Mouse (Mus musculus): ENCODE measurements around the gene Rcan1. TPM values are rescaled to one million over a fixed set of nuclear protein-coding genes. Genes with fewer than 3 reads are reported as not detected.

Rcan1 gene
- polyA plus RNA-seq, 1 experiment from 2014 or later: 28.0 TPM

DNA sequence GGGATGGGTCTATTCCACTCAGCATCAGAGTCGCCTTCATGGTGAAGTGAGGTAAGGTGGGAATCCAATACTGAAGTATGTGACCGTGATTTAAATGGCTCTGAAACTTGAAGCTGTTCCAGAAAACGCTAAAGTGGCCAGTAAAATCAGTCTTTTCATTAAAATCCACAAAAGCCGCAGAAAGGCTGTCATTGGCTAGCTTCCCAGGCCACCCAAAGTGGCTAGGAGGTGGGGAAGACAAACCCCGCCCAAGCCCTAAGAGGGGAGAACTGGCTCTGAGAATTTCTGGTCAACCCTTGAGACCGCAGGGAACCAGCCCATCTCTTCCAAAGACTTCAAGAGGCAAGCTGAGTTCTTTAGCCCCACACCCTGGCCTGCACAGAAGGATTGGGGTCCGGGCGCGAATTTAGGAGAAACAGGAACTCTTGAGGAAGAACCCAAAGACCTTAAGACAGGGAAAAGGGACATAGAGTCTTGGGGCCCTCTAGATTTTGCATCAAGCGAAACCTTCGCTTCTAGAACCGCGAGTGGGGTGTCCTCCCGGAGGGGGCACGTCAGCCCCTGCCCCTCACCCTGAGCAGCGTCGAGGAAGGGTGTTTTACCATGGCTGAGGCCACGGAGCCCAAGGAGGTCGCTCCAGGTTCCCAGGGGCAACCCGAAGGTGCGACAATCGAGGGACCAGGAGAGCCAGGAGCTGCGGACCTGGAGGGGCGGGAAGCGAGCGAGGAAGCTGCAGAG is 27.4 kb upstream of the Rcan1 start:
- WGBS: 8% methylated on average over 26 of the region's 26 CpGs
- DNase-seq (ENCODE audit: low spot score): peak; percentile 50
- Histone ChIP-seq H3K4me1 (peaks cover 16% of the 10 kb centered on the region), H3K27ac (peak overlapping the region; percentile 72), H3K9me3 (replicated peaks) (no peaks in the 10 kb centered on the region), H3K4me3 (peak overlapping the region; percentile 61), H3K27me3 (ENCODE audit: low read depth, poor library complexity, severe bottlenecking) (peaks cover 68% of the 10 kb centered on the region), H3K36me3 (no peaks in the 10 kb centered on the region)

DNA sequence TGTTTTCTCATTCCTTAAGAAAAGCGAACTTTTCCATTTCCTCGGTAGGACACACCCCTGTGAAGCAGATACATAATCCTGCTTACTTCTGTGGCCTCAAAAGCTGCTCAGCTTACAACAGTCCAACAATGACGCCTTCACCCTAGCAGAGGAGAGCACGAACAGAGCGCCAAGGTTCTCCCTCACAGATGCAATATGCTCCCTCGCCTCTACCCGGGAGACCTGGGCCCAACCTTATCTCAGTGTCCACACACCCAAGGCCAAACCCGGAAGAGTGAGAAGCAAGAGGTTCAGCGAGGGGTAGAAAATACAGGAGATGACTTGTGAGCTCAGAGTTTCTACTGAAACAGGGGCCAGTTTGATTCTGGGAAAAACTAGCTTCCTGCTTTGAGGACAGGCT is 18.7 kb upstream of the Rcan1 start:
- no peak for DNase-seq (ENCODE audit: low spot score)
- Histone ChIP-seq H3K9me3 (replicated peaks) (no peaks in the 10 kb centered on the region), H3K27me3 (ENCODE audit: low read depth, poor library complexity, severe bottlenecking) (0 out of 2 replicates have a peak, but pooled peaks cover under 1% of the 10 kb centered on the region), H3K36me3 (no peaks in the 10 kb centered on the region), H3K4me1 (no peaks in the 10 kb centered on the region), H3K4me3 (no peak overlapping the region), H3K27ac (no peak overlapping the region)
- 83% methylated on average over 9 of the region's 9 CpGs for WGBS

DNA sequence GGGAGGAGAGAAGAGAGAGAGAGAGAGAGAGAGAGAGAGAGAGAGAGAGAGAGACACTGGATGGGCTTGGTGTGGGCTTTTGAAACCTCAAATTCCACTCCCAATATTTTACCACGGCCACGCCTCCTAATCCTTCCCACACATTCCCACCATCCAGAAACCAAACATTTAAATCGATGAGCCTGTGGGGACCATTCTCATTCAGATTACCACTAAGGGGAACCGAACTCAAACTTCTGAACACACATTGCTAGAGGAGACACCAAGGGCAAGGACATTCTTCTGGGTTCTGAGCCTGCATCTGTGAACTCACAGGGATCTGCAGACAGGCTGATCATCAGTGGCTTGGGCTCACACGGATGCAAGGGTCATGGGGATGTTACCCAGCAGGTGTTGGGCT is 17.8 kb upstream of the Rcan1 start:
- DNase-seq (ENCODE audit: low spot score): no peak
- WGBS: 87% methylated on average over 5 of the region's 5 CpGs

DNA sequence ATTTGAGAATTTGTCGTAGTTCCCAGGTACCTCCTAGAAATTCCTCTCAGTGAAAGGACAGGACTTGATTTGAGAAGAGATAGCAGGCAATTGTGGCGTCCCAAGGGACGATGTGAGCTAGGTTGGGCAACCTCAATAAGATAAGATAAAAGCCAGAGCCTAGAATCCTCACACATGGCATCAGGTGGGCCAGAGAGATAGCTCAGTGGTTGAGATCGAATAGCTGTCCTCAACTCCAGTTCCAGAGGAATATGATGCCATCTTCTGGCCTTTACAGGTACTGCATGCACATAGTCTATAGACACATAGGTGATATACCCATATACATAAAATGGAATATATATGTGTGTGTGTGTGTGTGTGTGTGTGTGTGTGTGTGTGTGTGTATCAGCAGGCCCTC is 16.8 kb upstream of the Rcan1 start:
- Histone ChIP-seq H3K36me3 (no peaks in the 10 kb centered on the region), H3K4me3 (no peak overlapping the region), H3K9me3 (replicated peaks) (no peaks in the 10 kb centered on the region), H3K27me3 (ENCODE audit: low read depth, poor library complexity, severe bottlenecking) (no peaks in the 10 kb centered on the region), H3K27ac (no peak overlapping the region), H3K4me1 (no peaks in the 10 kb centered on the region)
- DNase-seq (ENCODE audit: low spot score): no peak
- 57% methylated on average over 4 of the region's 4 CpGs for WGBS

More for the DNA sequence above, 17.8 kb upstream of the Rcan1 start:
- Histone ChIP-seq H3K4me3 (no peak overlapping the region), H3K36me3 (no peaks in the 10 kb centered on the region), H3K9me3 (replicated peaks) (no peaks in the 10 kb centered on the region), H3K27me3 (ENCODE audit: low read depth, poor library complexity, severe bottlenecking) (no peaks in the 10 kb centered on the region), H3K27ac (no peak overlapping the region), H3K4me1 (no peaks in the 10 kb centered on the region)

DNA sequence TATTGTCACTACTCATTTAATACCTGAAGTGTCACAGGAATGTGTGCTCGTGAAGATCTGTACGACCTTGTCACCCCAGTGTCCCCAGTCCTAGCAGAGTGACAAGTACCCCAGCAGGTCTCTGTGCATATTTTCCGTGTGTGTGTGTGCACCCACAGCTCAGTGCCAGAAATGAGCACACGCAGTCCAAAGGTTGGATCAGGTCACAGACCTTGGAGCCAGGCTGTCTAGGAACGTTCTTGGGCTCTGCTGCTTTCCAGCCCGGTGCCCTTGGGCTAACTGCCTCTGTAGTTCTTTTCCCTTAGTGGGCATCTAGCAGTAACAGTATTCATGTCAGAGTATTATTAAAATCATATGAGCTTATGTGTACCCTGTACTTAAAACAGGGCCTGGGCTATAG is 16.4 kb upstream of the Rcan1 start:
- Histone ChIP-seq H3K9me3 (replicated peaks) (no peaks in the 10 kb centered on the region), H3K4me3 (no peak overlapping the region), H3K36me3 (no peaks in the 10 kb centered on the region), H3K27ac (no peak overlapping the region), H3K4me1 (no peaks in the 10 kb centered on the region), H3K27me3 (ENCODE audit: low read depth, poor library complexity, severe bottlenecking) (no peaks in the 10 kb centered on the region)
- WGBS: 86% methylated on average over 6 of the region's 6 CpGs
- DNase-seq (ENCODE audit: low spot score): no peak

DNA sequence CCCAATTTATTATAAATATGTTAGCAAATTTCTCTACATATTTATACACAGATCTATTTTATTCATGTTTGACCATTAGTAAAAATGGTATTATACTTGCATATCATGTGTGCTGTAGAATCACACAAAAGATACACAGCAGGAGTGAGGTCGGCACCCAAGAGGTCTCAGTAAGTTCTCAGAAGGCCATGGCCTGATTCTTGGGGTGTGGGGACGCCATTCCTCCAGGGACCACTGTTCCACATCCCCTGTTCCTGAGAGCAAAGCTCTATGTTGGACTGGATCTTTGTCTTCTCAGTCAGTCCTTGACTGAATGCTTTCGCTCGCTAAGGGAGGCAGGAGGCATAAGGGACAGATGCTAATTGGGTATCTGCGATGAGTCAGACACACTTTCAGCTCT is 14.8 kb upstream of the Rcan1 start, which contains the start of gene Clic6:
TSS of gene Clic6 (plus strand) at position 301 of the 400 bp plus-strand sequence.
- no peaks in the 10 kb centered on the region for H3K4me1 ChIP-seq
- no peaks in the 10 kb centered on the region for H3K36me3 ChIP-seq
- H3K27me3 ChIP-seq (ENCODE audit: low read depth, poor library complexity, severe bottlenecking): peaks cover 6% of the 10 kb centered on the region; the same call in 1 of the 2 replicates
- DNase-seq (ENCODE audit: low spot score): no peak
- no peak within 1 kb of the TSS for H3K4me3 ChIP-seq
- no peak within 1 kb of the TSS for H3K27ac ChIP-seq
- 86% methylated on average over 5 of the region's 5 CpGs for WGBS
- H3K9me3 ChIP-seq (replicated peaks): no peaks in the 10 kb centered on the region

DNA sequence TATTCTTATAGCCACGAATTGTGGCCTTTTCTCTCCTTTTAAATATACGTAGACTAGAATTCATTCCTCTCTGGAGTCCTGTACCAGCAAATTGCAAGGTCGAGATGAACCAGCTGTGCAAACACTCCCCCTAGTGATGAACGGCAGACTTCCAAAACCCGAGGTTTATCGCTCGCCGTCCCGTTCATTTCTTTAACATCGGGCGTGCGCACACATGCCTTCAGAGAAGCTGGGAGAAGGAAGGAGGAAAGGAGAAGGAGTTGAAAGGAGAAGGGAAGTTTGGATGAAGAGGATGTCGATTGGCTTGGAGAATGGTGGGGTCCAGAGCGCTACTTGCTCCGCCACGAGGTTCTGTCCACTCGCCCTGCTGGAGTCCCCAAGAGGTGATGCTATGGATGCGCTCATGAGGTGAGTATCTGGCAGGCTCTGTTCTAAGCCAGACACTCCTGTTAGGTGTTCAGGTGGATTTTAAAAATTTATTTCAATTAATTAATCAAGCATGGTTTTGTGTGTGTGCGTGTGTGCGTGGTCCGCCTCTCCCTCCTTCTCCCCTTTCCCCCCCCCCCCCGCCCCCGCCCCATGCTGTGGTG is 8.0 kb upstream of the Rcan1 start:
- Histone ChIP-seq H3K27ac (no peak overlapping the region), H3K4me3 (peak overlapping the region; percentile 25), H3K9me3 (replicated peaks) (no peaks in the 10 kb centered on the region), H3K36me3 (no peaks in the 10 kb centered on the region), H3K4me1 (peaks cover 6% of the 10 kb centered on the region; the same call in 1 of the 2 replicates), H3K27me3 (ENCODE audit: low read depth, poor library complexity, severe bottlenecking) (peaks cover 26% of the 10 kb centered on the region)
- 15% methylated on average over 20 of the region's 23 CpGs for WGBS
- DNase-seq (ENCODE audit: low spot score): peak; percentile 64

DNA sequence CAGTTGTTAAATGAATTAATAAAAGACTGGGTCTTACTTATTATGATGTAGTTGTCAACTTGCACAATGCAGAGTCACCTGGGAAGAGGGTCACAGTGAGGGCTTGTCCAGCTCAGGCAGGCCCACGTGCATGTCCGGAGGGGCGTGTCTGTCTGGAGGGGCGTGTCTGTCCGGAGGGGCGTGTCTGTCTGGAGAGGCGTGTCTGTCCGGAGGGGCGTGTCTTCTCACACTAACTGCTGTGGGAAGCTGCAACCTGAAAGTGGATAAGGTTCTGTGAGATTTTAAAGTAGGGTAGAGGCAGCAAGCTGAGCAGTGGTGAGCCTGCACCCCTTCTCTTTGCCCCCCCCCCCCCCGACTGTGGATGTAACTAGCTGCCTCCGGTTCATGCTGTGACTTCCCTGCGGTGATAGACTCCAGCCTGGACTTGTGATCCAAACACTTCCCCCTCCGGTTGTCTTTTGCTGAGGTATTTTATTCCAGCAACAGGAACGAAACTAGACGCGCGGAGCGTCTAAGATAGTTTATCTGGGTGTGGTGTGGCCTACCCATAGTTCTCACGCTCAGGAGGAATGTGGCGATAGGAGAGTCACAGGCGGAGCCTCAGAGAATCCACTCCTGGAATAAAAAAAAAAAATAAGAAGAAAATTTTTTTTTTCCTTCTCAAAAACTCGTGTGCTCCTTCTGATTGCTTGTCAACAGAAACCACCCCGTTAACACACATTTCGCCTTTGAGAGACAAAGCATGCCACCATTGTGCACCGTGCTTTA is 4.6 kb upstream of the Rcan1 start:
- WGBS: 72% methylated on average over 25 of the region's 25 CpGs
- Histone ChIP-seq H3K4me1 (peaks cover 10% of the 10 kb centered on the region; the same call in 1 of the 2 replicates), H3K36me3 (no peaks in the 10 kb centered on the region), H3K4me3 (no peak overlapping the region), H3K27ac (no peak overlapping the region), H3K9me3 (replicated peaks) (no peaks in the 10 kb centered on the region), H3K27me3 (ENCODE audit: low read depth, poor library complexity, severe bottlenecking) (peaks cover 19% of the 10 kb centered on the region)
- peak; percentile 61 for DNase-seq (ENCODE audit: low spot score)

DNA sequence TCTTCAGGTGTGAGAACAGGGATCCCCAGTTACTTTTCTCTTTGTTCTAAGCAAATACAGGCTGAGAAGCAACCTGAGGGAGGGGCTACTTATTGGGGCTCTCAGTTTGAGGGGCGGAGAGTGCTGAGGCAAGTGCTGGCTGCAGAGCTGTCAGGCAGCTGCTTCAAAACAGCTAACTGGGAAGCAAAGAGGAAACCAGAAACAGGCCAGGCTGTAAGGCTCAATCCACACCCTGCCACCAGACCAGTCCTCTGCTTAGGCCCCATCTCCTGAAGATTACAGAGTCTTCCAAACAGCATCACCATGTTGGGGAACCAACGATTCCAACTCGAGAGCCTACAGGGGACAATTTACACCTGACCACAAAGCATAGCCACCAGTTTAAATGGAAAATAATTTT is 2.2 kb upstream of the Rcan1 start:
- H3K36me3 ChIP-seq: no peaks in the 10 kb centered on the region
- H3K9me3 ChIP-seq (replicated peaks): no peaks in the 10 kb centered on the region
- DNase-seq (ENCODE audit: low spot score): no peak
- no peak overlapping the region for H3K4me3 ChIP-seq
- no peak overlapping the region for H3K27ac ChIP-seq
- H3K27me3 ChIP-seq (ENCODE audit: low read depth, poor library complexity, severe bottlenecking): no peaks in the 10 kb centered on the region
- 0 out of 2 replicates have a peak, but pooled peaks cover 4% of the 10 kb centered on the region for H3K4me1 ChIP-seq
- 58% methylated on average over 3 of the region's 3 CpGs for WGBS

DNA sequence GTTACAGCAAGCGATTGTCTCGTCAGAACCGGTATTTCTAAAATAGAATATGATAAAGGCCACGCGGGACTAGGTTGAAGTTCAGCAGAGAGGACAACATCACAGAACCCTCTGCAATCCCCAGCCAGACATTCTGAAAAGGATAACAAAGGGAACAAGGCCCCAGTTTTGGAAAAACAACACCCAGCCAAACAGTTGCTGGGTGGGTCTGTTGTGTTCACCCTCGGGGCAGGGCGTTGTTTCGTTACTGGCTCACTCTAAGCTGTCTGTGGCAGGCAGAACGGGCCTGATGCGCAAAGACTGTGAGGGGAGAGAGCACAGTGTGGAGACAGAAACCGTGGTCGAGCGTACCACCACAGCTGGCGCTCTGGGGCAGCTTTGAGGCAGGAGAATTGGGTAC is 2.2 kb downstream of the Rcan1 start:
- H3K36me3 ChIP-seq: no peaks in the 10 kb centered on the region
- 77% methylated on average over 14 of the region's 14 CpGs for WGBS
- DNase-seq (ENCODE audit: low spot score): no peak
- H3K4me1 ChIP-seq: peaks cover 27% of the 10 kb centered on the region
- no peak overlapping the region for H3K27ac ChIP-seq
- no peaks in the 10 kb centered on the region for H3K9me3 ChIP-seq (replicated peaks)
- H3K4me3 ChIP-seq: no peak overlapping the region
- no peaks in the 10 kb centered on the region for H3K27me3 ChIP-seq (ENCODE audit: low read depth, poor library complexity, severe bottlenecking)

DNA sequence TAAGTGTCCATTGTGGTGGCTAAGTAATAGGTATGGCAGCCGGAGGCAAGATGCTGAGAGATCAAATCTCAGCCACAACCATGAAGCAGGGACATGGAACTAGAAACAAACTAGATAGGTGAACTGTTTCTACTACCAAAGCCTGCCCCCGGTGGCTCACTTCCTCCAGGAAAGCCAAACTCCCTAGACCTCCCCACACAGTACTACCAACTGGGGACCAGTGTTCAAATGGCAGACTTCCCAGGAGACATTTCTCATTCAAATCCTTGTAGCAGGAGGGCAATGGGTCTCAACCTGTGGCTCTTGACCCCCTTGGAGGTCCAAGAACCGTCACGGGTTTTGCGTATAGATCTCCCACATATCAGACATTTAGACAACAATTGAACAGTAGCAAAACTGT is 3.6 kb downstream of the Rcan1 start:
- 83% methylated on average over 5 of the region's 5 CpGs for WGBS
- no peaks in the 10 kb centered on the region for H3K9me3 ChIP-seq (replicated peaks)
- no peaks in the 10 kb centered on the region for H3K27me3 ChIP-seq (ENCODE audit: low read depth, poor library complexity, severe bottlenecking)
- no peak overlapping the region for H3K27ac ChIP-seq
- no peak overlapping the region for H3K4me3 ChIP-seq
- no peaks in the 10 kb centered on the region; the same call in 1 of the 2 replicates for H3K36me3 ChIP-seq
- DNase-seq (ENCODE audit: low spot score): no peak
- peaks cover 26% of the 10 kb centered on the region for H3K4me1 ChIP-seq

DNA sequence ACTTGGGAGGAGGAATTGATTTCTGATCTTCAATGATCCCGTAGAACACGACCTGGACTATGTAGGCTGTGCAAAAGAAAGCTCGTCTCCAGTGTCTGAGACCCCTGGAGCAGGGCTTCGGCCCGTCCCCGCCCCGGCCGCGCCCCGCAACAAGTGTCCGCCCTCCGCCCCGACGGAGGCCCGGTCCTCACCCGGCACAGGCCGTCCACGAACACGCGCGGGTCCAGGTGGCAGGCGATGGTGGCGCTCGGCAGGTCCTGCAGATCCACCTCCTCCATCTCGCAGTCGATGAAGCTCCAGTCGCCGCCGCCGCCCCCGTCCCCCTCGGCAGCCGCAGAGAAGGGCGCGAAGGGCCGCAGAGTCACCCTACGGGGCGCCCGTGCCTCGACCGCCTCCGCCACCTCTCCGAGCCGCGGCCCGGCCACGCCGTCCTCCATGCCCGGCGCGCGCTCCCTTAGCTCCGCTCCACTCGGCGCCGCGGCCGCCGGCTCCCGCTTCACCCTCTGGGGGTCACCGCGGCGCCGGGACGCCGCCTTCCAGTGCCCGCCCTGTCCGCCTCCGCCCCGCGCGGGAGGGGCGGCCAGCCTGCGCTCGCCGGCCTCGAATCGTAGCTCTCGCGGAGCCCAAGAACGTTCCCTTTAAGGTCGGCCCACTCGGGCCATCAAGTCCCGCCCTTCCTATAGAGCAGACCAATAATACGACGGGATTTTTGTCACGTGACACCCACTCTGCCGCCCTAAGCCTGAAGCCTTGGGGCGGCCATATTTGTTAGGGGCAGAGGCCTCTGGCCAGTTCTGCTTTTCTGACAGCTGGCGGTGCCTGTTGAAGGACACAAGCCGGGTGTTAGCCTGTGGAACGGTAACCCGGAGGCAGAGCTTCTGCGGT is 4.8 kb downstream of the Rcan1 start:
- H3K27me3 ChIP-seq (ENCODE audit: low read depth, poor library complexity, severe bottlenecking): no peaks in the 10 kb centered on the region
- peak overlapping the region; percentile 87 for H3K4me3 ChIP-seq
- no peaks in the 10 kb centered on the region; the same call in 1 of the 2 replicates for H3K36me3 ChIP-seq
- DNase-seq (ENCODE audit: low spot score): peak; percentile 92
- H3K9me3 ChIP-seq (replicated peaks): no peaks in the 10 kb centered on the region
- peaks cover 35% of the 10 kb centered on the region for H3K4me1 ChIP-seq
- peak overlapping the region; percentile 86 for H3K27ac ChIP-seq
- under 1% methylated on average over 75 of the region's 94 CpGs for WGBS

Data from limb, embryonic 10.5 days (tissue).